18 mouse cellular contexts compared by ENCODE assay signal in the genomic region with DNA sequence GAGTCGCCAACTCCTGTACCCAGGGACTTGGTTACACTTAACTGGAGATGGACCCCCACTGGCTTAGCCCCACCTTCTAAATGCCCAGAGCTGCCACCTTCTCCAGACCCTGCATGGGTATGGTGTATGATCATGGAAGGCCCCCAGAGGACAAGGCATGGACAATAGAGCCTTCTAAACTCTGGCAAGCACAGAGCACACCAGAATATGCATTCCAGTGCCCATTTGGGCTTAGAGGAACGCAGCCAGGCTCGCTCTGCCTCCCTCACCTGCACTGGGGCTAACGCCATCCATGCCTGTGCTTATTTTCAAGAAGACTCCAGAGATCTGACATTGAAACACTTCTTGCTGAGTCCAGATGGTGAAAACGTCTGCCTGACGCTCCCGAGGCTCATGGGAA. TPM values are rescaled to one million over a fixed set of nuclear protein-coding genes. Genes with fewer than 3 reads are reported as not detected.
DNase-seq lines count a peak whose midpoint lies in the region; ATAC-seq lines count a peak whose summit lies in the region.
"Had no signal": no experiment of that assay in that cellular context is flagged by ENCODE, and none has a peak within 500 bp of the region (broad histone marks: within the 10 kb centered on the region; RNA-seq: fewer than 3 reads in every experiment).

No protein-coding gene starts in this region.

- intact Hi-C loops in heart, postnatal 14 days (cut with DNase I) = no loop called here

- no peak overlapping the region for H3K4me3 ChIP-seq in embryonic facial prominence, embryonic 13.5 days
- H3K4me3 ChIP-seq in embryonic facial prominence, embryonic 10.5 days = no peak overlapping the region
- H3K4me3 ChIP-seq in embryonic facial prominence, embryonic 14.5 days (ENCODE audit: low read depth, low read length) = no peak overlapping the region
- no peak overlapping the region for H3K4me3 ChIP-seq in limb, embryonic 12.5 days (replicated peaks)
- H3K4me3 ChIP-seq: forebrain, embryonic 12.5 days; heart, adult 2 months; heart, embryonic 15.5 days; hindbrain, embryonic 10.5 days; intestine, embryonic 15.5 days had no signal

- no peak overlapping the region for H3K4me2 ChIP-seq in embryonic facial prominence, embryonic 13.5 days
- H3K4me2 ChIP-seq in embryonic facial prominence, embryonic 14.5 days (ENCODE audit: low read depth, low read length) = no peak overlapping the region
- H3K4me2 ChIP-seq in limb, embryonic 12.5 days = no peak overlapping the region
- H3K4me2 ChIP-seq: forebrain, embryonic 12.5 days; heart, embryonic 11.5 days; heart, embryonic 15.5 days; hindbrain, embryonic 14.5 days; intestine, embryonic 15.5 days had no signal

- H3K27ac ChIP-seq in embryonic facial prominence, embryonic 13.5 days = peak overlapping the region; percentile 29
- H3K27ac ChIP-seq in embryonic facial prominence, embryonic 10.5 days (replicated peaks) = no peak overlapping the region
- H3K27ac ChIP-seq in embryonic facial prominence, embryonic 14.5 days (replicated peaks; ENCODE audit: low read depth, low read length) = 0 out of 2 replicates have a peak overlapping the region, but pooled peaks have one; percentile 36
- H3K27ac ChIP-seq in limb, embryonic 12.5 days = 0 out of 2 replicates have a peak overlapping the region, but pooled peaks have one; percentile 50
- H3K27ac ChIP-seq: heart, adult 2 months; heart, embryonic 15.5 days; hindbrain, embryonic 10.5 days; hindbrain, embryonic 14.5 days; intestine, embryonic 15.5 days had no signal

- H3K9ac ChIP-seq in embryonic facial prominence, embryonic 13.5 days = no peak overlapping the region
- H3K9ac ChIP-seq in embryonic facial prominence, embryonic 14.5 days (ENCODE audit: low read depth, low read length) = no peak overlapping the region
- no peak overlapping the region for H3K9ac ChIP-seq in limb, embryonic 12.5 days (replicated peaks)
- H3K9ac ChIP-seq: forebrain, embryonic 12.5 days; heart, embryonic 15.5 days; hindbrain, embryonic 14.5 days; intestine, embryonic 15.5 days had no signal

- 68% methylated on average over 7 of the region's 7 CpGs for WGBS in embryonic facial prominence, embryonic 13.5 days
- WGBS in embryonic facial prominence, embryonic 10.5 days = 81% methylated on average over 7 of the region's 7 CpGs
- WGBS in embryonic facial prominence, embryonic 14.5 days = 44% methylated on average over 7 of the region's 7 CpGs
- WGBS in limb, embryonic 12.5 days = 65% methylated on average over 7 of the region's 7 CpGs

- DNase-seq in embryonic facial prominence, embryonic 10.5 days (ENCODE audit: low spot score) = no peak
- DNase-seq in cerebellum, adult 9-11 months = peak; percentile 59
- no peak for DNase-seq in embryonic facial prominence, embryonic 14.5 days (ENCODE audit: low spot score)
- DNase-seq in heart, postnatal 14 days = no peak
- no peak for DNase-seq in layer of hippocampus, adult 9-10 months (ENCODE audit: low spot score)
- DNase-seq: adrenal gland, adult 2 months; adrenal gland, postnatal 25 days; gastrocnemius, postnatal 10 days; heart, adult 2 months; kidney, adult 18-20 months had no signal

- H3K27me3 ChIP-seq in embryonic facial prominence, embryonic 13.5 days = no peaks in the 10 kb centered on the region
- no peaks in the 10 kb centered on the region for H3K27me3 ChIP-seq in embryonic facial prominence, embryonic 10.5 days (replicated peaks; ENCODE audit: low read depth, poor library complexity, severe bottlenecking)
- H3K27me3 ChIP-seq in embryonic facial prominence, embryonic 14.5 days (replicated peaks; ENCODE audit: control insufficient read depth, insufficient read depth, low read length) = no peaks in the 10 kb centered on the region
- H3K27me3 ChIP-seq in limb, embryonic 12.5 days = no peaks in the 10 kb centered on the region
- H3K27me3 ChIP-seq: forebrain, embryonic 12.5 days; heart, embryonic 15.5 days; intestine, embryonic 15.5 days had no signal

- no peak for ATAC-seq in embryonic facial prominence, embryonic 13.5 days (ENCODE audit: insufficient number of reproducible peaks, insufficient read depth, low FRiP score, low TSS enrichment, low read depth)
- ATAC-seq in embryonic facial prominence, embryonic 14.5 days (ENCODE audit: low read depth) = peak; percentile 1; the same call in 1 of the 2 replicates
- no peak for ATAC-seq in limb, embryonic 12.5 days (ENCODE audit: insufficient number of reproducible peaks, insufficient read depth, low FRiP score, low TSS enrichment, low read depth)
- ATAC-seq: intestine, embryonic 15.5 days had no signal

- H3K36me3 ChIP-seq in embryonic facial prominence, embryonic 13.5 days = no peaks in the 10 kb centered on the region
- no peaks in the 10 kb centered on the region; the same call in 1 of the 2 replicates for H3K36me3 ChIP-seq in embryonic facial prominence, embryonic 10.5 days (replicated peaks)
- H3K36me3 ChIP-seq in embryonic facial prominence, embryonic 14.5 days (ENCODE audit: control insufficient read depth, insufficient read depth, low read length) = no peaks in the 10 kb centered on the region
- H3K36me3 ChIP-seq in limb, embryonic 12.5 days = no peaks in the 10 kb centered on the region
- H3K36me3 ChIP-seq: forebrain, embryonic 12.5 days; heart, embryonic 15.5 days; intestine, embryonic 15.5 days had no signal

- 0 out of 2 replicates have a peak, but pooled peaks cover 3% of the 10 kb centered on the region for H3K9me3 ChIP-seq in embryonic facial prominence, embryonic 13.5 days
- H3K9me3 ChIP-seq in embryonic facial prominence, embryonic 10.5 days = peaks cover 5% of the 10 kb centered on the region; the same call in 1 of the 2 replicates
- peaks cover 4% of the 10 kb centered on the region for H3K9me3 ChIP-seq in embryonic facial prominence, embryonic 14.5 days (ENCODE audit: control insufficient read depth, low read length)
- peaks cover 9% of the 10 kb centered on the region; the same call in 1 of the 2 replicates for H3K9me3 ChIP-seq in limb, embryonic 12.5 days
- H3K9me3 ChIP-seq: forebrain, embryonic 12.5 days; heart, embryonic 15.5 days; intestine, embryonic 15.5 days had no signal

- peaks cover 28% of the 10 kb centered on the region for H3K4me1 ChIP-seq in embryonic facial prominence, embryonic 13.5 days
- peaks cover 17% of the 10 kb centered on the region for H3K4me1 ChIP-seq in embryonic facial prominence, embryonic 10.5 days
- 0 out of 2 replicates have a peak, but pooled peaks cover 16% of the 10 kb centered on the region for H3K4me1 ChIP-seq in embryonic facial prominence, embryonic 14.5 days (ENCODE audit: control insufficient read depth, insufficient read depth, low read length)
- H3K4me1 ChIP-seq in limb, embryonic 12.5 days (replicated peaks) = peaks cover 23% of the 10 kb centered on the region
- H3K4me1 ChIP-seq: forebrain, embryonic 12.5 days; heart, embryonic 15.5 days; intestine, embryonic 15.5 days had no signal

RNA-seq across cellular contexts. Expression of a gene that starts 50.2 kb away (rescaled TPM):
- polyA plus RNA-seq in embryonic facial prominence, embryonic 13.5 days (2015; fragmentation: Nextera tagmentation; extraction: Ambion mirVana) = 2.7 and 2.8 TPM in 2 replicates
- 1.2 and 3.6 TPM in 2 replicates for polyA plus RNA-seq in embryonic facial prominence, embryonic 10.5 days (2016; fragmentation: Nextera tagmentation; extraction: Ambion mirVana)
- polyA plus RNA-seq in embryonic facial prominence, embryonic 14.5 days (2014; fragmentation: Nextera tagmentation; extraction: Ambion mirVana) = 1.6 and 5.9 TPM in 2 replicates
- 1.0 and 1.1 TPM in 2 replicates for polyA plus RNA-seq in limb, embryonic 12.5 days (2016; fragmentation: Nextera tagmentation; extraction: Ambion mirVana)
- total RNA-seq in heart, postnatal 14 days (2021) = under 1 TPM; 0.29 to 0.79 TPM
